Mouse (Mus musculus): Measurements from ENCODE around the gene Patl1.

DNA sequence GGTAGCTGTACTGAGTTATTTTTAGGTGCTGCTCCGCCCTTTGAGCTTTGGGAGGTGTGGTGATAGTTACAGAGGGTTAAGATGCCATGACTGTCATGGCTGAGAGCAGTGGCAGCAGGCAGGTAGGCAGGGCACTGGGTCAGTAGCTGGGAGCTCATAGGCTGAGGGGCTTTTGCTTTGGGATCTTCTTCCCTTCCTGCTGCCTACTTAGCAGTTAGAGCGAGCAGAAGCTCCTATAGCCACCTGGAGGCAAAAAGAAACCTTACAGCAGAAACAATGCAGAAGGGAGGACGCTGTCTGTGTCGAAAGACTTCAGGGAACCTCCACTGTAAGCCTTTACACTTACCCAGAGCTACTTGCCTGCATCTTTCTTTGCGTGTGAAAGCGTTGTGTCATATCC is 42.0 kb downstream of the Patl1 start:
- TF ChIP-seq POLR2A (IDR thresholded peaks at IDR 0.05; ENCODE audit: insufficient read depth, low read length) (no peak), CTCF (IDR thresholded peaks at IDR 0.05; ENCODE audit: low read depth, low read length) (no peak), EP300 (IDR thresholded peaks at IDR 0.05; ENCODE audit: insufficient read depth, low read depth, low read length) (no peak)
